Mouse (Mus musculus) embryonic facial prominence, embryonic 11.5 days (tissue): ENCODE data around the gene Cdc42se1. TPM values are rescaled to one million over a fixed set of nuclear protein-coding genes. Genes with fewer than 3 reads are reported as not detected.

ENCODE experiments used
- ATAC-seq: fragments of 200-750 bp; cut with Nextera tagmentation; replicated peaks from 2 replicates; pipeline ENCODE4 v1.8.0; 2017; ENCODE audit warnings: low read depth; ENCODE audit not compliant: insufficient number of reproducible peaks, low FRiP score, low TSS enrichment
- DNase-seq: peaks from one replicate; pipeline ENCODE4 v3.0.0-alpha.2; 2015; ENCODE audit warnings: low spot score
- H3K27ac ChIP-seq: fragments of 300-500 bp; sonication (generic); replicated peaks from 2 replicates; pipeline ENCODE4 v1.5.1; 2014; ENCODE audit warnings: mild to moderate bottlenecking, low read depth, low read length, control low read depth
- H3K27me3 ChIP-seq: fragments of 300-500 bp; sonication (generic); 2 replicates; pipeline ENCODE4 v1.6.1; 2014; ENCODE audit warnings: mild to moderate bottlenecking, low read length, moderate library complexity, mixed read lengths; ENCODE audit not compliant: control insufficient read depth, insufficient read depth
- H3K36me3 ChIP-seq: fragments of 300-500 bp; sonication (generic); replicated peaks from 2 replicates; pipeline ENCODE4 v1.6.1; 2014; ENCODE audit warnings: low read depth, mild to moderate bottlenecking, low read length, moderate library complexity, mixed read lengths; ENCODE audit not compliant: control insufficient read depth, insufficient read depth
- H3K4me1 ChIP-seq: fragments of 300-500 bp; sonication (generic); 2 replicates; pipeline ENCODE4 v1.6.1; 2014; ENCODE audit warnings: low read length, mixed read lengths; ENCODE audit not compliant: control insufficient read depth, insufficient read depth
- H3K4me2 ChIP-seq: fragments of 300-500 bp; sonication (generic); 2 replicates; pipeline ENCODE4 v1.6.1; 2014; ENCODE audit warnings: low read depth, mild to moderate bottlenecking, control low read depth, low read length, moderate library complexity
- H3K4me3 ChIP-seq: fragments of 300-500 bp; sonication (generic); 2 replicates; pipeline ENCODE4 v1.5.1; 2014; ENCODE audit warnings: low read depth, low read length, control low read depth
- H3K9ac ChIP-seq: fragments of 300-500 bp; sonication (generic); replicated peaks from 2 replicates; pipeline ENCODE4 v1.6.1; 2014; ENCODE audit warnings: mild to moderate bottlenecking, control low read depth, low read length
- H3K9me3 ChIP-seq: fragments of 300-500 bp; sonication (generic); replicated peaks from 2 replicates; pipeline ENCODE4 v1.6.1; 2016; ENCODE audit warnings: mild to moderate bottlenecking, low read length, inconsistent platforms, mixed read lengths; ENCODE audit not compliant: control insufficient read depth
- WGBS: fragments of 180-500 bp; shearing (Covaris S2); extraction: QIAGEN DNeasy Blood & Tissue Kit; methylation state at CpG from one replicate; pipeline ENCODE4 v1.1.7; 2014; 5-methylcytosine and 5-hydroxymethylcytosine counted together
- polyA plus RNA-seq: library from polyadenylated mRNA; unstranded; fragments of >200 nt; fragmentation: Nextera tagmentation; extraction: Ambion mirVana; gene quantifications from 2 replicates; pipeline ENCODE4 v1.2.1, GENCODE M21; 2014

Cdc42se1 gene
- polyA plus RNA-seq, result 93.9 and 105 TPM in 2 replicates

- peak within 1 kb of the TSS; percentile 63 for H3K4me3 ChIP-seq
- H3K9ac ChIP-seq, result peak within 1 kb of the TSS; percentile 82
- no peaks in the 10 kb centered on the region for H3K9me3 ChIP-seq
- WGBS, result 1% methylated on average over 64 of the region's 64 CpGs
- peak; percentile 92 for DNase-seq
- ATAC-seq, result peak; percentile 79
- H3K27ac ChIP-seq, result peak within 1 kb of the TSS; percentile 85
- H3K27me3 ChIP-seq, result no peaks in the 10 kb centered on the region
- peaks cover 4% of the 10 kb centered on the region for H3K4me1 ChIP-seq
- peaks cover 6% of the 10 kb centered on the region for H3K36me3 ChIP-seq
- peak within 1 kb of the TSS; percentile 89 for H3K4me2 ChIP-seq
Observed at GRCm38 (mm10) chr3:95228148-95228893, at the start of gene Cdc42se1. Gene Cdc42se1, plus strand, starts transcription at chr3:95228732.

- 85% methylated on average over 5 of the region's 5 CpGs for WGBS
- no peaks in the 10 kb centered on the region for H3K9me3 ChIP-seq
- H3K4me3 ChIP-seq, result no peak overlapping the region
- no peak overlapping the region for H3K4me2 ChIP-seq
- peaks cover 2% of the 10 kb centered on the region; the same call in 1 of the 2 replicates for H3K4me1 ChIP-seq
- no peak overlapping the region for H3K27ac ChIP-seq
- no peak for DNase-seq
- H3K36me3 ChIP-seq, result no peaks in the 10 kb centered on the region
- peaks cover 3% of the 10 kb centered on the region for H3K27me3 ChIP-seq
- no peak for ATAC-seq
- no peak overlapping the region for H3K9ac ChIP-seq
Observed at GRCm38 (mm10) chr3:95178948-95179347, 49.6 kb upstream of the Cdc42se1 start.

DNA sequence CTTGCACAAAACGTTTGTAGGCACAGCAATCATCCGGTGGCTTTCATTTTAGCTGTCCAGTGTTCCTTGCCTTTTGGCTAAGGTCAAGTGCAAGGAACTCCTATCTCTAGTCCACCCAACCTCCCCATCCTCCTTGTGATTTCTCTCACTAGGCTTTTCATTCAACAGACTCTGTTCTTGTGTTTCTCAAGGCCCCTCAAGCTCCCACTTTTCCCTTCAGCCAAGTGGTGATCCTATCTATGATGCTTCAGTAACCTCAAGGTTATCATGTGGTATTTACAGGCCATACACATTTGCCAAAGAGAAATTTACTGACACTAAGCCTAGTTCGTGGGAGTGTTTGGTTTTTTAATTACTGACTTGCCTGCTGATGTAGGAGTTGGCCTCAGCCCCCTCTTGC, 48.6 kb upstream of the Cdc42se1 start:
- no peak overlapping the region for H3K27ac ChIP-seq
- no peaks in the 10 kb centered on the region for H3K4me1 ChIP-seq
- H3K9ac ChIP-seq, result no peak overlapping the region
- H3K4me2 ChIP-seq, result no peak overlapping the region
- no peaks in the 10 kb centered on the region for H3K9me3 ChIP-seq
- DNase-seq (no peak), ATAC-seq (no peak)
- no peaks in the 10 kb centered on the region for H3K27me3 ChIP-seq
- no peak overlapping the region for H3K4me3 ChIP-seq
- WGBS, result 73% methylated on average over 3 of the region's 3 CpGs
- H3K36me3 ChIP-seq, result peaks cover 3% of the 10 kb centered on the region

- DNase-seq (no peak), ATAC-seq (no peak)
- H3K4me3 ChIP-seq, result no peak overlapping the region
- peaks cover 3% of the 10 kb centered on the region for H3K36me3 ChIP-seq
- H3K27ac ChIP-seq, result no peak overlapping the region
- no peaks in the 10 kb centered on the region for H3K27me3 ChIP-seq
- no peak overlapping the region for H3K9ac ChIP-seq
- H3K9me3 ChIP-seq, result no peaks in the 10 kb centered on the region
- no peaks in the 10 kb centered on the region for H3K4me1 ChIP-seq
- WGBS, result 86% methylated on average over 1 of the region's 1 CpGs
- H3K4me2 ChIP-seq, result no peak overlapping the region
Observed at GRCm38 (mm10) chr3:95181841-95182240, 46.7 kb upstream of the Cdc42se1 start.

GRCm38 (mm10) chr3:95184796-95185577, 43.5 kb upstream of the Cdc42se1 start:
- Histone ChIP-seq H3K4me2 (no peak overlapping the region), H3K4me3 (no peak overlapping the region), H3K9ac (no peak overlapping the region), H3K36me3 (peaks cover 3% of the 10 kb centered on the region), H3K9me3 (no peaks in the 10 kb centered on the region), H3K27me3 (no peaks in the 10 kb centered on the region), H3K27ac (no peak overlapping the region), H3K4me1 (no peaks in the 10 kb centered on the region)
- no peak for ATAC-seq
- 94% methylated on average over 9 of the region's 9 CpGs for WGBS
- DNase-seq, result no peak

GRCm38 (mm10) chr3:95186100-95186499, 42.4 kb upstream of the Cdc42se1 start:
- H3K36me3 ChIP-seq, result peaks cover 3% of the 10 kb centered on the region
- no peaks in the 10 kb centered on the region for H3K4me1 ChIP-seq
- H3K4me3 ChIP-seq, result no peak overlapping the region
- ATAC-seq (no peak), DNase-seq (no peak)
- H3K27me3 ChIP-seq, result no peaks in the 10 kb centered on the region
- H3K9ac ChIP-seq, result no peak overlapping the region
- no peak overlapping the region for H3K27ac ChIP-seq
- H3K9me3 ChIP-seq, result no peaks in the 10 kb centered on the region
- WGBS, result 92% methylated on average over 2 of the region's 2 CpGs
- H3K4me2 ChIP-seq, result no peak overlapping the region

DNA sequence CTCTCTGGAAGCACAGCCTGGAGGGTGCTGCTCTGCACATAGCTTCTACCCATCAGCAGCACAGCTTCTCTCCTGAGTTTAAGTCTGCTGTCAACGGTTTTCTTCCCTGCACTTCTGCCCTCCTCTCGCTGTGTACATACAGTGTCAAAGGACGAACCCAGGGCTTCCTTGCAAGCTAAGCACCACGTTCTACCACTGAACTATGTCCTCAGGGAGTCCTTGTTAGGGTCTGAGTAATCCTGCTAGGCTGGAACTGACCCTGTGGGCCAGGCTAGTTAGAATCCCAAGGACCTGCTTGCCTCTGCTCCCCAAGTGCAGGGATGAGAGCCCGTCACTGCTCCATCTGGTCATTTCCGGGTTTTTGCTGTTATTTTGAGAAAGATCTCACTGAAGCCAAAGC, 41.6 kb upstream of the Cdc42se1 start:
- H3K4me3 ChIP-seq, result no peak overlapping the region
- WGBS, result 84% methylated on average over 6 of the region's 6 CpGs
- no peak overlapping the region for H3K9ac ChIP-seq
- no peaks in the 10 kb centered on the region for H3K27me3 ChIP-seq
- peaks cover 3% of the 10 kb centered on the region for H3K36me3 ChIP-seq
- H3K4me2 ChIP-seq, result no peak overlapping the region
- H3K9me3 ChIP-seq, result no peaks in the 10 kb centered on the region
- no peaks in the 10 kb centered on the region for H3K4me1 ChIP-seq
- no peak overlapping the region for H3K27ac ChIP-seq
- no peak for ATAC-seq
- DNase-seq, result no peak

GRCm38 (mm10) chr3:95194721-95195135, 33.8 kb upstream of the Cdc42se1 start:
- 85% methylated on average over 6 of the region's 6 CpGs for WGBS
- H3K9me3 ChIP-seq, result no peaks in the 10 kb centered on the region
- no peaks in the 10 kb centered on the region for H3K27me3 ChIP-seq
- ATAC-seq (no peak), DNase-seq (no peak)
- H3K4me2 ChIP-seq, result no peak overlapping the region
- no peak overlapping the region for H3K9ac ChIP-seq
- no peak overlapping the region for H3K27ac ChIP-seq
- H3K4me3 ChIP-seq, result no peak overlapping the region
- no peaks in the 10 kb centered on the region for H3K4me1 ChIP-seq
- H3K36me3 ChIP-seq, result peaks cover 6% of the 10 kb centered on the region
